Mouse (Mus musculus) spleen, postnatal 36 days (tissue): Measurements from ENCODE around the gene Ankdd1b.

Experiments
- DNase-seq, 2 experiments: peaks; one replicate each; pipeline ENCODE4 v3.0.0; 2022; ENCODE audit warnings: low spot score in 2 of 2, mixed read lengths in 1 of 2

Ankdd1b gene

GRCm38 (mm10) chr13:96454288-96454687, 16.7 kb downstream of the Ankdd1b start:
- DNase-seq = no peak

DNA sequence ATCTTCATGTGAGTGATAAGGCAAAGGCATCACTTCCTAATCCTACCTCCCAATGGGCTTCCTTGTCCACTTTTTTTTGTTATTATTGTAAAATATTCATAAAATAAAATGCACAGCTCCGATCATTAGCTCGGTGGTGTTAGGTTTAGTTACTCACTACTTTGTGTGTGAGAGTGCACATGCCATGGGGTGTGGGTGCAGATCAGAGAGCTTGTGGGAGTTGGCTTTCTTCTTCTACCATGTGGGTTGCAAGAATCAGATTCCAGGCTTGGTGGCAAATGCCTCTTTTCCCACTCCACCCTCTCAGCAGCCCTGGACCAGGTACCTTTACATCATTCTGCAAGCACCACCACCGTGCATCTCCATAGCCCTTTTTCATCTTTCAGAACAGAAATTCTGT, 18.4 kb downstream of the Ankdd1b start:
- no peak for DNase-seq

GRCm38 (mm10) chr13:96451386-96452140, 19.4 kb downstream of the Ankdd1b start:
- no peak for DNase-seq

GRCm38 (mm10) chr13:96450869-96451268, 20.1 kb downstream of the Ankdd1b start:
- DNase-seq = no peak

- DNase-seq = no peak
Measured at GRCm38 (mm10) chr13:96450205-96450856, 20.7 kb downstream of the Ankdd1b start.

DNA sequence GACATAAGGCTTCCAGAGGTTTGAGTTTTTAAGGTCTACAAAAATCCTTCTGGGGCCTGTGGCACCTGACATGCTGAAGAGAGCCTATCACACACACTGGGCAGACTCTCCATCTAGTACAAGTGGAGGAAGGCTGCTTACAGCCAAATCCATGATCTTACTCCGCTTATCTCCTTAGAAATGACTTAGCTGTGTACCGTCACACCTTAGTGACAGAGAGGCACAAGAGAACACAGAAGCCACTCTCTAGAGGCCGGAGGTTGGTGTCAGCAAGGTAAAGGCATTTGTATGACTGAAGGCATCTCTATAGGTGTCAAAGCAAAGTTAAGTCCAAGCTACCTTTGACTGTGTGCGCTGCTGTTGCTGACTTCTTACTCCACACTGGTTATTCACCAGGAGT, 30.6 kb downstream of the Ankdd1b start:
- no peak for DNase-seq

GRCm38 (mm10) chr13:96436921-96437320, 34.1 kb downstream of the Ankdd1b start:
- DNase-seq = peak; percentile 13

DNA sequence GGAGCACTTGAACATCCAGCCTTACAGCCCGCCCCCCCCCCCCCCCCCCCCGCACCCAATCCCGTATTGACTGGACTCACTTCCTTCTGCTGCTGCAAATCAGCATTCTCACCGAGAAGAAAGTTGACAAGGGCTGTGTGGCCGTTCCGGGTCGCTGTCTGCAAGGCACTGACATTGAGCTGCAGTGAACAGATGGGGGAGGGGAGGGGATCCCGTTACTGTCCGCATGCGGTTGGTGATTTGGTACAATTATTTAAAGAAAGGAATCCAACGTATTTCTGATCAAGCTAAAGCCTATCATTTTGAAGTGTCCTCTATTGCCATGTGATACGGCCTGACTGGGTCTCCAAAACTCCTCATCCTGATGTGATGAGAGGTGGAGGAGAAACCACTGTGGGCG, 35.2 kb downstream of the Ankdd1b start:
- DNase-seq = peak in 1 of 2 experiments; percentile 25

DNA sequence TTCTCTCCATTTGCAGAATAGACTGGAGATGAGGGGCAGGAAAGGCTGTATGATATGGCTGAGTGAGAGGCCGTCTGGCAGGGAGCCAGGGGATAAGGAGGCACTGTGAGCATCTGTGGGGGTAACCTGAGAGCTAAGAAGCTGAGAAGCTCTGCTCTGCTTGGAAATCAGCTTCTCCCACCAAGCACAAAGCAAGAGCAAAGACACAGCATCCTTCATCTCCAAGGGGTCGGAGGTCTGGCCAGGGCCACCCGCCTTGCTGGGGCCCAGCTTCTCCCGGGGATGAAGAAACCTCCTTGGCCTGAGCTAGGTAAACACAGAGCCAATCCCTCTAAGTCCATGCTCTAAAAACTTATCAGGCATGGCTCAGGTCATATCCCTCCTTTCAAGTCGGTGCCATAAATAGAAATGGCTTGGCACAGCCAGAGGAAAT, 36.1 kb downstream of the Ankdd1b start:
- no peak for DNase-seq

DNA sequence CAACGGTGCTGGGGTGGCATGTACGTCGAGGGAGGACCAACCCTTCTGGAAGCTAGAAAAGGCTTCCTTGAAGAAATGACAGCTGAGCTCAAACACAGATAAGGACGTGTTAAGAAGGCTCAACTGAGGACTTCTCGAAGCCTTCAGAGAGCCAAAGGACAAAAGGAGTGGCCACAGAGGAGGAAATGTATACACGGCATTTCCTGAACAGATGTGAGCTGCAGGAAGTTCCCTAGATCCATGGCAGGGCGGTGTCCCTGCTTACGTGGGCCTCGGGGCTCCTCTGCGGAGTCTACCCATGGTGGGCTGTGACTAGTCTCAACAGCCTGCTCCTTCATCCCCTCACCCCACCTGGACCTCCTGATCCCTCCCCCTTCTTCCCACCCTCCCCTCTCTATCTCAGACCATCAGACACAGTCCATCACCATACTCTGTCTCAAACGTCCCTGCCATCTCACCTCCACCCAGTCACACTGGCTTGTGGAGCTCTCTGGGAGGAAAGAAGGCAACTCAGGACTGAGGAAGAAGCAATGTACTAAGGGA, 37.3 kb downstream of the Ankdd1b start:
- DNase-seq = no peak

DNA sequence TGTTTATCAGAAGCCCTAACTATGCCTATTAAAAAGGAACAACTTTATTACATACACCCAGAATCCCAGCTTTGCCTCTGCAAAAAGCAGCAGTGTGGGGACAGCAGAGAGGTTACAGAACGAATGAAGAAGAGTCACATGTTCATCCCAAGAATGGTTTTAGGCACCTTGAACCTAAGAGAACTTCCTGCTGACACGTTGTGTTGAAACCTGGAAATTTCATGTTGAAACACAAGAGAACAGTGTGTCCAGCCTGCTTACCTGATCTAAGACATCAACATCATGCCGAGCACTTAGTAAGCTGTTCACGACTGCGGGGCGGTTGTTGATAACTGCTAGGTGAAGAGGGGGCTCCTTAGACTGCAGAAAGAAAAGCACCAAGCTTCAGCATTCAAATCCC, 38.0 kb downstream of the Ankdd1b start:
- no peak for DNase-seq

- no peak for DNase-seq
Measured at GRCm38 (mm10) chr13:96432376-96432811, 38.6 kb downstream of the Ankdd1b start.

GRCm38 (mm10) chr13:96431595-96432156, 39.3 kb downstream of the Ankdd1b start:
- DNase-seq = peak; percentile 66 to 70

DNA sequence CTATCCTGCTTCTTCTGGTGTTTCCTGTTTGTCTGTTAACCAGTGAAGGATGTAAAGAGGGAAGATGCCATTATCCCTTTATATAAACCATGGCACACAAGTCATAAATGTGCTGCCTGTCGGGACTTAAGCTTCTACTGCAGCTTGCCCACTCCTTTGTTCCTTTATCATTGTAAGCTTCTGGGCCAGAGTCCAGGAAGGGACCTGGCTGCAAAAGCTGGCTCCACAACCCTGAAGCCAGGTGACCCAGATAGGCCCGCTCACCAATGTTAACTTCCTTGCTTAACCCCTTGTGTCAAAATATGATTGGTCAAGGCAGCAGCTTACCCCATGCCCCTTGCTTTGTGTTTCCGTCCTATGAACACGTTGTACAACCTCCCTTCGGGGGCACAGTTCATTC, 42.5 kb downstream of the Ankdd1b start:
- DNase-seq = no peak

DNA sequence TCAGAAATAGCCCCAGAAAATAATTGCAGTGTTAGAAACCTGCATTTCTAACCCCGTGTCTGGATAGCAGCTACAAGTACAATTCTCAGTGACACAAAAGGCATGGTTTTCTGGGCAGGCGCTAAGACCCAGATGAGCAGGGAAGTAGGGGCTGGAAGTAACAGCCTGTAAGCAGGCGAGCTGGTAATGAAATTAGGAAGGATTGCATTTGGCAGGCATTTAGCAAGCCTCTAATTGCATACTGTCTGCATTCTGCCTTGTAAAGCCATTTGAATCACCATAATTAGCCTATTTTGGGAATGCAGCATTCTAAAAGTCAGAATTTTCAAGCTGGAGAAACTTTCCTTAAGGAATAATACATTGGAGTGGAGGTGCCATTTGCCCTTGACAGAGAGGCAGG, 45.0 kb downstream of the Ankdd1b start:
- DNase-seq = no peak

DNA sequence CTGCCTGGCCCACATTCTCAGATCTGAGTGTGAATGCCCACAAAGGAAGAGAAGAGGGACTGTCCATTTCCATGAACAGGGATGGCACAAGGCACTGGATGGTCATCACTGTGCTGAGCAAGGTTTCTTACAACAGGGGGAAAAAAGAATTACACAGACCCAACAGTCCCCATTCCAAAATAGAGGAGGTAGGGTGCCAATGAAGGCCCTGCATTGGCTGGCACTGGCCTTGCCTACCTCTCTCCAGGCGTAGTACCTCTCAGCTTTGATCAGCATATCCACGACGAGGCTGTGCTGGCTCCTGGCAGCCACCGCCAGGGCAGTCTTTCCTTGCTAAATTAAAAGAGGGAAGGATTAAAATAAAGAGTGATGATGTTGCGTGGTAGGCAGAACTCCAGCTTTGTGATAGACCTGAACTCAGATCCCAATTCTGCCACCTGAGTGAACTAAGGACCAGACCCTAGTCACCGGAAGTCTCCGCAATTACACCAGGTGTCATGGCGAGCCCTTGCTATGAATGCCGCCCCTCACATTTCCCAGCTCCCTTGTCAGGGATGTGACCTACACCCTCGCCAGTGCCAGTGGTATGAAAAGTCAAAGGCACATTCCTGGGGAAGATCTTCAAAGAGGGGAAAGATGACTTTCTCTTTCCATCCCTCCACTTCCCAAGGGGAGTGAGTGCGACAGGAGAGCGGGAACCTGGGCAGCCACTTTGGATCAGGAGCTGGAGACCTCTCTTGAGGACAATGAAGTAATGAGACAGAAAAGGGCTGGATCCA, 46.3 kb downstream of the Ankdd1b start:
- no peak for DNase-seq

GRCm38 (mm10) chr13:96421230-96421629, 49.8 kb downstream of the Ankdd1b start:
- DNase-seq = no peak

DNA sequence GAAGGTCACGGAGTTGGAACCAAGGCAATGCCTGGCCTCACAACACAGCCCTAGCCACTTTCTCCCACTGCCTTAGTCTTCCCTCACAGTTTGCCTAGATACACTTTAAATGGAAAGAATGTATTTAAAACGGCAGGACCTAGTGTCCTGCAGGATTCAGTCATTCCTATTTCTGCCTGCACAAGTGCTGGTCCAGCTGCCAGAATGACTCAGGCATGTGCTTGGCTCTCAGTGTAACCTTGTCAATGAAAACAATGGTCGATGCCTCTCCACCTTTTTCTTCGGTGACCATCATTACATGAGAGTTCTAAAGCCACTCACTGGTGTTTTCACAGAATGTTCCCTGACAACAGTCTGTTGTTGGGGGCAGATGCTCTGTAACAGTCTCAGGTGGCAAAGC, 52.5 kb downstream of the Ankdd1b start:
- DNase-seq = no peak

GRCm38 (mm10) chr13:96417261-96417813, 53.7 kb downstream of the Ankdd1b start:
- DNase-seq = no peak

DNA sequence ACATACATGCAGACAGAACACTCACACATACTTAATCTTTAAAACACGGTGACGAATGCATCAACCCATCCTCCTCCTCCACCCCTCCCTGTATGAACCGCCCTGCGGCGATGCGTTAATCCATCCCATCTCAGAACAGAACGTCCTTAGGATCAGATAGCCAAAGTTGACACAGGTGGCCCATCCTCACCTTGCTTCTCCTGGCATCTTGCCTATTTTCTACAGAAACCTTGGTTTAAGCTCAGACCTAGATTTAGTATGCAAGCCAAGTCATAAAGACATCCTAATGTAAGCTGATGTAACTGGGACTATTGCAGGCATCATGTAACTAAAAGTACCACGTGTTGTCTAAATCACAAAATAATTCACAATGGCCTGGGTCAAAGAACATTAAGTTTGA, 54.6 kb downstream of the Ankdd1b start:
- no peak for DNase-seq

- no peak for DNase-seq
Measured at GRCm38 (mm10) chr13:96414384-96414783, 56.6 kb downstream of the Ankdd1b start.

DNA sequence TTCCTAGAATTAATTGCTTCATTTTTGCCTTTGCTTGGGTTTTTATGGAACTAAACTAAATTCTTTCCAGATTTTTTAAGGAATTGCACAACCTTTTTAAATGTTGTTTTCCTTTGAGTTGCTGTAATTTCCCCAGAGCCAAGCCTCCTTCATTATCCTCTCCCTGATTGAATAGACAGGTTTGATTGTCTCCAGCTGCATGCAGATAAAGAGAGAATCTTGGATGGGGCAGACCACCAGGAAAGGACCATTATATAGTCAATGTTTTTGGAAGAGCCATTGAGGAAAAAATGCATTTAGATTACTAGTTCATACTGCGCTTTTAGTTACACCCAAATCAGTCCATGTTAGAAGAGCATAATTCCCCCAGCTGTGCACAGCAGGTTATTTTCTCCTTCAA, 62.2 kb downstream of the Ankdd1b start:
- no peak for DNase-seq
